Mouse (Mus musculus): ENCODE results near the gene Cysltr1. TPM values are rescaled to one million over a fixed set of nuclear protein-coding genes. Genes with fewer than 3 reads are reported as not detected.

Gene Cysltr1
- polyA plus RNA-seq (2015; fragmentation: Nextera tagmentation; extraction: Ambion mirVana) = 2.7 and 2.8 TPM in 2 replicates

GRCm38 (mm10) chrX:106603386-106603785 is at the start of gene Cysltr1:
Gene Cysltr1 (minus strand): TSS chrX:106603679.
- no peak within 1 kb of the TSS; the same call in 1 of the 2 replicates for H3K9ac ChIP-seq (ENCODE audit: low read length)
- peak within 1 kb of the TSS; percentile 52 for H3K4me2 ChIP-seq (ENCODE audit: low read depth, low read length)
- 0 out of 2 replicates have a peak, but pooled peaks cover 2% of the 10 kb centered on the region for H3K4me1 ChIP-seq (ENCODE audit: control insufficient read depth, insufficient read depth, low read length)
- WGBS = 16% methylated on average over 6 of the region's 6 CpGs
- H3K36me3 ChIP-seq (ENCODE audit: control insufficient read depth, insufficient read depth) = no peaks in the 10 kb centered on the region
- no peaks in the 10 kb centered on the region for H3K27me3 ChIP-seq (ENCODE audit: control insufficient read depth, insufficient read depth, low read length)
- ATAC-seq (replicated peaks; ENCODE audit: extremely low read depth, insufficient read depth, low FRiP score) = 0 out of 2 replicates have a peak, but pooled peaks have one; percentile 18
- H3K9me3 ChIP-seq (replicated peaks; ENCODE audit: control insufficient read depth, low read length) = no peaks in the 10 kb centered on the region
- peak within 1 kb of the TSS; percentile 42 for H3K27ac ChIP-seq (ENCODE audit: low read length)
- H3K4me3 ChIP-seq (ENCODE audit: low read length) = peak within 1 kb of the TSS; percentile 33

- Histone ChIP-seq H3K4me1 (ENCODE audit: control insufficient read depth, insufficient read depth, low read length) (no peaks in the 10 kb centered on the region), H3K9ac (ENCODE audit: low read length) (no peak overlapping the region)
- WGBS = 77% methylated on average over 3 of the region's 3 CpGs
These were observed 31.5 kb upstream of the Cysltr1 start for GRCm38 (mm10) chrX:106634799-106635541.

DNA sequence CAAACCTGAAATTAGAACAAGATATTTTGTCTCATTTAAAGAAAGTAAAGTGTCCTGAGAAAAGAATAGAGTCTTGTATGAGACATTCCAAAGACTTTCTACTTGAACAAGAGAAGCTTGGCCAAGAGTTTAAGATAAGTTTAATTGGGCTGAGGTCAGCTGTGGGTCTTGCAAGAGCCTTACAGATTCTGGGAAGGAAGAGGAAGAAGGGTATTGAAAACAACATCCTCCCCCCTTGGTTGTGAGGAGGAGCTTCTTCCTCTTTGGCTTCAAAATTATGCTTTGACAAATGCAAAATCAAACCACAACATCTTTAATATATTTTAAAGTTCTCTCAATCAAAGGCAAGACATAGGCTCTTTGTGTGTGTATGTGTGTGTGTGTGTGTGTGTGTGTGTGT is 30.1 kb upstream of the Cysltr1 start:
- Histone ChIP-seq H3K36me3 (ENCODE audit: control insufficient read depth, insufficient read depth) (no peaks in the 10 kb centered on the region), H3K27me3 (ENCODE audit: control insufficient read depth, insufficient read depth, low read length) (no peaks in the 10 kb centered on the region), H3K9me3 (replicated peaks; ENCODE audit: control insufficient read depth, low read length) (no peaks in the 10 kb centered on the region), H3K27ac (ENCODE audit: low read length) (no peak overlapping the region), H3K4me2 (ENCODE audit: low read depth, low read length) (no peak overlapping the region), H3K4me1 (ENCODE audit: control insufficient read depth, insufficient read depth, low read length) (no peaks in the 10 kb centered on the region), H3K4me3 (ENCODE audit: low read length) (no peak overlapping the region), H3K9ac (ENCODE audit: low read length) (no peak overlapping the region)
- ATAC-seq (replicated peaks; ENCODE audit: extremely low read depth, insufficient read depth, low FRiP score) = no peak

More at GRCm38 (mm10) chrX:106634799-106635541, 31.5 kb upstream of the Cysltr1 start:
- Histone ChIP-seq H3K4me3 (ENCODE audit: low read length) (no peak overlapping the region), H3K27ac (ENCODE audit: low read length) (no peak overlapping the region), H3K36me3 (ENCODE audit: control insufficient read depth, insufficient read depth) (no peaks in the 10 kb centered on the region), H3K9me3 (replicated peaks; ENCODE audit: control insufficient read depth, low read length) (no peaks in the 10 kb centered on the region), H3K4me2 (ENCODE audit: low read depth, low read length) (no peak overlapping the region), H3K27me3 (ENCODE audit: control insufficient read depth, insufficient read depth, low read length) (no peaks in the 10 kb centered on the region)
- no peak for ATAC-seq (replicated peaks; ENCODE audit: extremely low read depth, insufficient read depth, low FRiP score)

- no peaks in the 10 kb centered on the region for H3K4me1 ChIP-seq (ENCODE audit: control insufficient read depth, insufficient read depth, low read length)
- H3K4me3 ChIP-seq (ENCODE audit: low read length) = no peak overlapping the region
- no peak overlapping the region for H3K9ac ChIP-seq (ENCODE audit: low read length)
- H3K4me2 ChIP-seq (ENCODE audit: low read depth, low read length) = no peak overlapping the region
- no peaks in the 10 kb centered on the region for H3K27me3 ChIP-seq (ENCODE audit: control insufficient read depth, insufficient read depth, low read length)
- H3K9me3 ChIP-seq (replicated peaks; ENCODE audit: control insufficient read depth, low read length) = no peaks in the 10 kb centered on the region
- H3K27ac ChIP-seq (ENCODE audit: low read length) = no peak overlapping the region
- WGBS = 50% methylated on average over 1 of the region's 1 CpGs
- no peaks in the 10 kb centered on the region for H3K36me3 ChIP-seq (ENCODE audit: control insufficient read depth, insufficient read depth)
- ATAC-seq (replicated peaks; ENCODE audit: extremely low read depth, insufficient read depth, low FRiP score) = no peak
These were observed 25.0 kb upstream of the Cysltr1 start for GRCm38 (mm10) chrX:106628514-106628913.

DNA sequence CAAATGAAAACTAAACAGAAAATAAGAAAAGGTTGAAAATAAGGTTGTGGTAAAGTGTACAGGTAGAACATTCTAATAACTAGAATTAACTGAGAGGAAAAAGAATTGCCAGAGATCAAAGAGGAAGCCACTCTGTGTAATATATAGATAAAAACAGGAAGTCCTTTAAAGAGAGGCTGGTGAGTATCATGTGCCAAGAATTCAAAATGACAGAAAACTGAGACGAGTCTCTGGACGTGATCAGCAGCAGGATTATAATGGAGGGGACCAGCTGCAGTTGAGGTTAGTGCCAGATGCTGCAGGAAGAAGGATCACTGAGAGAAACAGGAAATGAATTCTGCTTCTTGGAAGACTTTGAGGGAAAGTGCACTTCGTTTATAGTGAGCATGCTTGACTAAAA is 20.2 kb upstream of the Cysltr1 start:
- Histone ChIP-seq H3K4me1 (ENCODE audit: control insufficient read depth, insufficient read depth, low read length) (no peaks in the 10 kb centered on the region), H3K36me3 (ENCODE audit: control insufficient read depth, insufficient read depth) (no peaks in the 10 kb centered on the region), H3K4me3 (ENCODE audit: low read length) (no peak overlapping the region), H3K27ac (ENCODE audit: low read length) (no peak overlapping the region), H3K9ac (ENCODE audit: low read length) (no peak overlapping the region), H3K9me3 (replicated peaks; ENCODE audit: control insufficient read depth, low read length) (no peaks in the 10 kb centered on the region), H3K4me2 (ENCODE audit: low read depth, low read length) (no peak overlapping the region), H3K27me3 (ENCODE audit: control insufficient read depth, insufficient read depth, low read length) (no peaks in the 10 kb centered on the region)
- no peak for ATAC-seq (replicated peaks; ENCODE audit: extremely low read depth, insufficient read depth, low FRiP score)
- 34% methylated on average over 3 of the region's 3 CpGs for WGBS

DNA sequence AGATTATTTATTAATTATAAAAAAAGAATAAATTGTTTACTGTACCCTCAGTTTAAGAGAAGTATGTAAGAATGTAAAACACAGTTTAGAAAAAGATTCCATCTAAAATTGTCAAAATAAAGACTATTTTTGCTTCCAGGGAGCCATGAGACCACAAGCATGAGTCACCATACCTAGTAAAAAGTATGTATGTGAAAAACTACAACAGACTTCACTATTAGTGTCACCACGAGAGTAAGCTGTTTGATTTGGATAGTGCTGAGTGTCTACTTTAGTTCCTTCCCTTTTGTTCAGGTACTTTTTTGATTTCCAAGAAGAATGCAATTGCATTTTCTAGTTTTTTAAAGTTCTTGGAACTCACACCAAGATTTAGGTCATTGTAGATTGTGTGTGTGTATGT is 19.0 kb upstream of the Cysltr1 start:
- no peaks in the 10 kb centered on the region for H3K36me3 ChIP-seq (ENCODE audit: control insufficient read depth, insufficient read depth)
- no peaks in the 10 kb centered on the region for H3K27me3 ChIP-seq (ENCODE audit: control insufficient read depth, insufficient read depth, low read length)
- no peak overlapping the region for H3K4me2 ChIP-seq (ENCODE audit: low read depth, low read length)
- H3K4me3 ChIP-seq (ENCODE audit: low read length) = no peak overlapping the region
- H3K9ac ChIP-seq (ENCODE audit: low read length) = no peak overlapping the region
- no peak overlapping the region for H3K27ac ChIP-seq (ENCODE audit: low read length)
- no peak for ATAC-seq (replicated peaks; ENCODE audit: extremely low read depth, insufficient read depth, low FRiP score)
- no peaks in the 10 kb centered on the region for H3K4me1 ChIP-seq (ENCODE audit: control insufficient read depth, insufficient read depth, low read length)
- 62% methylated on average over 1 of the region's 1 CpGs for WGBS
- no peaks in the 10 kb centered on the region for H3K9me3 ChIP-seq (replicated peaks; ENCODE audit: control insufficient read depth, low read length)

DNA sequence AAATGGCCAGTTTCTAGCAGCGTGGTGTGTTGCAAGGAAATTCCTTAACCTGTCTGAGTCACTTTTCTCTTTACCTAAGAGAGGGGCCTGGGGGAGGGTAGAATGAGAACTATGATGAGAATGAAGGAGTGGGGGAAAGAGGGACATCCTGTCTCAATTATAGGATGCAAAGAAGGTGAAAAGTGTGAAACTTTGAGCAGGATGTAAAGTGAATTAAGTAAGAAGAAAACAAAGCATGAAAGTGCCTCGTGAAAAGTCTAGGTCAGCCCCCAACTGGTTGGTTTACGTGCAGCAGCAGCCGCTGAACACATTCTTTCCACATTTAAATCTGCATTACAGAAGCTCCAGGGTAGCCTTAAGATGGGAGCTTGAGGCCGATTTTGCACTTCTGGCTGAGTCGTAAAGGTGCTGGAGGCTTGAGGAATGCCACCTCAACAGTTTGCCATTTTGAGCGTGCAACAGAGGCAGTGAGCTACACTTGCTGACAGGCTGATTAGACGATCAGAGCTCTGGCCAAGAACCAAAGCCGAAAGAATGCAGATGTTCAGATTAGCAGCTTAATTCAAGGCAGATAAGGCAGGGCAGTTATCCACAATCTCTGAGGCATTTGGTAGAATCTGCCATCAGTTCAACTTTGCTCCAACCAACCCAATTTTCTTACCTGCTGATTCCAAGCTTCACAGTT is 763 bp downstream of the Cysltr1 start:
- Histone ChIP-seq H3K9me3 (replicated peaks; ENCODE audit: control insufficient read depth, low read length) (no peaks in the 10 kb centered on the region), H3K4me1 (ENCODE audit: control insufficient read depth, insufficient read depth, low read length) (0 out of 2 replicates have a peak, but pooled peaks cover 2% of the 10 kb centered on the region), H3K9ac (ENCODE audit: low read length) (no peak overlapping the region; the same call in 1 of the 2 replicates), H3K27ac (ENCODE audit: low read length) (peak overlapping the region; percentile 42), H3K4me3 (ENCODE audit: low read length) (peak overlapping the region; percentile 33), H3K36me3 (ENCODE audit: control insufficient read depth, insufficient read depth) (no peaks in the 10 kb centered on the region), H3K27me3 (ENCODE audit: control insufficient read depth, insufficient read depth, low read length) (no peaks in the 10 kb centered on the region), H3K4me2 (ENCODE audit: low read depth, low read length) (peak overlapping the region; percentile 52)
- ATAC-seq (replicated peaks; ENCODE audit: extremely low read depth, insufficient read depth, low FRiP score) = no peak
- WGBS = 13% methylated on average over 9 of the region's 9 CpGs

GRCm38 (mm10) chrX:106595904-106596303 is 7.6 kb downstream of the Cysltr1 start:
- WGBS = 71% methylated on average over 1 of the region's 1 CpGs

GRCm38 (mm10) chrX:106593914-106594313 is 9.6 kb downstream of the Cysltr1 start:
- H3K4me2 ChIP-seq (ENCODE audit: low read depth, low read length) = no peak overlapping the region
- no peak for ATAC-seq (replicated peaks; ENCODE audit: extremely low read depth, insufficient read depth, low FRiP score)
- no peaks in the 10 kb centered on the region for H3K9me3 ChIP-seq (replicated peaks; ENCODE audit: control insufficient read depth, low read length)
- H3K4me3 ChIP-seq (ENCODE audit: low read length) = no peak overlapping the region
- H3K9ac ChIP-seq (ENCODE audit: low read length) = no peak overlapping the region
- H3K27me3 ChIP-seq (ENCODE audit: control insufficient read depth, insufficient read depth, low read length) = no peaks in the 10 kb centered on the region
- H3K4me1 ChIP-seq (ENCODE audit: control insufficient read depth, insufficient read depth, low read length) = no peaks in the 10 kb centered on the region
- no peaks in the 10 kb centered on the region for H3K36me3 ChIP-seq (ENCODE audit: control insufficient read depth, insufficient read depth)
- no peak overlapping the region for H3K27ac ChIP-seq (ENCODE audit: low read length)

More at GRCm38 (mm10) chrX:106595904-106596303, 7.6 kb downstream of the Cysltr1 start:
- no peak overlapping the region for H3K4me2 ChIP-seq (ENCODE audit: low read depth, low read length)
- no peaks in the 10 kb centered on the region for H3K4me1 ChIP-seq (ENCODE audit: control insufficient read depth, insufficient read depth, low read length)
- no peak overlapping the region for H3K27ac ChIP-seq (ENCODE audit: low read length)
- no peaks in the 10 kb centered on the region for H3K9me3 ChIP-seq (replicated peaks; ENCODE audit: control insufficient read depth, low read length)
- H3K9ac ChIP-seq (ENCODE audit: low read length) = no peak overlapping the region
- H3K36me3 ChIP-seq (ENCODE audit: control insufficient read depth, insufficient read depth) = no peaks in the 10 kb centered on the region
- no peak for ATAC-seq (replicated peaks; ENCODE audit: extremely low read depth, insufficient read depth, low FRiP score)
- no peaks in the 10 kb centered on the region for H3K27me3 ChIP-seq (ENCODE audit: control insufficient read depth, insufficient read depth, low read length)
- no peak overlapping the region for H3K4me3 ChIP-seq (ENCODE audit: low read length)
